ENCODE assay signal across 10 mouse cellular contexts in the genomic region with DNA sequence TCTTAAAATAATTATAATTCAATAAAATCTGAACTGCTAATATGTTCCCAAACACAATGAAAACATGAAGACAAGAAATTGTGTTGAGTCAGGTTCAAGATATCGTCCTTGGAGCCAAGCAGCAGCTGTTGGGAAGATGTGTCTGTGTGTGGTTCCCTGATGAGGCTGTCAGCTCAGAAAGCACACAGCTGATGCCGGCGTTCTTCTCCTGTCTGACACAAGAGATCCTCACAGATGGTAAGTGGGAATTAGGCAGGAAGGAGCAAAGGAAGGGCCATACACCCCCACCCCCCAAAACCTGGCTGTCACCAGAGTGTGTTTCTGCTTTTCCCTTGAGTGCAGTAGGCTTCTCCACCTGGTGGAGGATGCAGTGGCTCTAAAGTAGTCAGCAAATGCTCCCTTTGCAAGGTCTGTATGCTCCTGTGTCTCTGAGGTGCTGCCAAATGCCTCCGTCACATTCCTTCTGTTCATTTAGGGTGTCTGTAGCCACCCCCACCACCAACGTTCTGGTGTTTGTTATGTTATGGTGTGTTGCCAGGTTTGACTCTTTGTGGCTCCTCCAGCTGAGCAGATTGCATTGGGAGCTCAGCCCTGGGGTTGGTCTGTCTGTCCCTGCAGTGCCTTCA.
DNase-seq lines count a peak whose midpoint lies in the region; ATAC-seq and TF ChIP-seq lines count a peak whose summit lies in the region.
"Had no signal": no experiment of that assay in that cellular context is flagged by ENCODE, and none has a peak within 500 bp of the region (broad histone marks: within the 10 kb centered on the region; RNA-seq: fewer than 3 reads in every experiment).

No protein-coding gene starts in this region.

- no peak for TF ChIP-seq EP300 in stomach, postnatal 0 days (optimal IDR thresholded peaks at IDR 0.05)

- H3K4me3 ChIP-seq in forebrain, embryonic 12.5 days (replicated peaks): no peak overlapping the region
- no peak overlapping the region for H3K4me3 ChIP-seq in forebrain, embryonic 10.5 days
- no peak overlapping the region for H3K4me3 ChIP-seq in hindbrain, postnatal 0 days (ENCODE audit: low read length)
- no peak overlapping the region for H3K4me3 ChIP-seq in stomach, postnatal 0 days (ENCODE audit: low read depth, low read length)

- H3K9ac ChIP-seq in forebrain, embryonic 12.5 days: no peak overlapping the region
- H3K9ac ChIP-seq in hindbrain, postnatal 0 days (replicated peaks; ENCODE audit: low read length): no peak overlapping the region
- H3K9ac ChIP-seq in stomach, postnatal 0 days (ENCODE audit: low read length): no peak overlapping the region

- no peak for DNase-seq in forebrain, embryonic 10.5 days (ENCODE audit: extremely low spot score, low spot score)
- DNase-seq in embryo, embryonic 11 days: peak; percentile 28
- peak; percentile 63 for DNase-seq in hindbrain, postnatal 0 days (ENCODE audit: low spot score)
- DNase-seq in left cerebral cortex, postnatal 4 days: peak; percentile 53
- no peak for DNase-seq in heart, postnatal 36 days
- no peak for DNase-seq in stomach, postnatal 0 days (ENCODE audit: low spot score)
- DNase-seq: cerebellum, adult 11 months; lung, postnatal 10 days had no signal

- no peak for ATAC-seq in forebrain, embryonic 12.5 days (ENCODE audit: low FRiP score)
- ATAC-seq in hindbrain, postnatal 0 days: peak; percentile 73
- no peak for ATAC-seq in granulocyte monocyte progenitor cell, adult 5-6 weeks (replicated peaks; ENCODE audit: poor library complexity, severe bottlenecking)
- ATAC-seq in stomach, postnatal 0 days (ENCODE audit: low FRiP score, low TSS enrichment): no peak

- no peaks in the 10 kb centered on the region for H3K36me3 ChIP-seq in forebrain, embryonic 12.5 days (replicated peaks)
- no peaks in the 10 kb centered on the region for H3K36me3 ChIP-seq in forebrain, embryonic 10.5 days (replicated peaks)
- H3K36me3 ChIP-seq in hindbrain, postnatal 0 days (ENCODE audit: insufficient read depth, low read length): no peaks in the 10 kb centered on the region
- no peaks in the 10 kb centered on the region for H3K36me3 ChIP-seq in stomach, postnatal 0 days (ENCODE audit: control insufficient read depth, insufficient read depth, low read length)

- no peak overlapping the region for H3K4me2 ChIP-seq in forebrain, embryonic 12.5 days
- H3K4me2 ChIP-seq in hindbrain, postnatal 0 days (ENCODE audit: low read depth, low read length): no peak overlapping the region
- no peak overlapping the region for H3K4me2 ChIP-seq in stomach, postnatal 0 days (replicated peaks; ENCODE audit: low read depth)

- no peaks in the 10 kb centered on the region for H3K4me1 ChIP-seq in forebrain, embryonic 12.5 days
- peaks cover 9% of the 10 kb centered on the region for H3K4me1 ChIP-seq in forebrain, embryonic 10.5 days
- no peaks in the 10 kb centered on the region for H3K4me1 ChIP-seq in hindbrain, postnatal 0 days (ENCODE audit: insufficient read depth, low read length)
- H3K4me1 ChIP-seq in stomach, postnatal 0 days (replicated peaks; ENCODE audit: control insufficient read depth, insufficient read depth): no peaks in the 10 kb centered on the region

- H3K27me3 ChIP-seq in forebrain, embryonic 12.5 days: no peaks in the 10 kb centered on the region
- H3K27me3 ChIP-seq in forebrain, embryonic 10.5 days (ENCODE audit: poor library complexity, severe bottlenecking): no peaks in the 10 kb centered on the region
- no peaks in the 10 kb centered on the region for H3K27me3 ChIP-seq in hindbrain, postnatal 0 days (ENCODE audit: insufficient read depth, low read length)
- H3K27me3 ChIP-seq in stomach, postnatal 0 days (ENCODE audit: control insufficient read depth, insufficient read depth, low read length): no peaks in the 10 kb centered on the region

- no peaks in the 10 kb centered on the region for H3K9me3 ChIP-seq in forebrain, embryonic 12.5 days
- no peaks in the 10 kb centered on the region for H3K9me3 ChIP-seq in forebrain, embryonic 10.5 days
- no peaks in the 10 kb centered on the region for H3K9me3 ChIP-seq in hindbrain, postnatal 0 days (ENCODE audit: low read length)
- H3K9me3 ChIP-seq in stomach, postnatal 0 days (ENCODE audit: control insufficient read depth, low read length): no peaks in the 10 kb centered on the region

- peak overlapping the region; percentile 37; the same call in 1 of the 2 replicates for H3K27ac ChIP-seq in forebrain, embryonic 12.5 days
- no peak overlapping the region for H3K27ac ChIP-seq in forebrain, embryonic 10.5 days
- H3K27ac ChIP-seq in hindbrain, postnatal 0 days: no peak overlapping the region
- no peak overlapping the region for H3K27ac ChIP-seq in stomach, postnatal 0 days (replicated peaks)

- no peak for TF ChIP-seq CTCF in hindbrain, postnatal 0 days (IDR thresholded peaks at IDR 0.05; ENCODE audit: low read depth)
- TF ChIP-seq CTCF in stomach, postnatal 0 days (IDR thresholded peaks at IDR 0.05; ENCODE audit: low read depth): no peak

- intact Hi-C loops in left cerebral cortex, postnatal 4 days (cut with DNase I): no loop called here
- intact Hi-C loops in heart, postnatal 36 days (cut with DNase I): no loop called here

- 69% methylated on average over 5 of the region's 5 CpGs for WGBS in forebrain, embryonic 12.5 days
- 74% methylated on average over 5 of the region's 5 CpGs for WGBS in forebrain, embryonic 10.5 days
- WGBS in hindbrain, postnatal 0 days: 26% methylated on average over 5 of the region's 5 CpGs
- WGBS in stomach, postnatal 0 days: 29% methylated on average over 5 of the region's 5 CpGs

Comparison
In these comparisons a context has a peak if more than half of its experiments do, and no peak if none do; other contexts are left out.
1. DNase-seq: peak in embryo, embryonic 11 days (single experiment), hindbrain, postnatal 0 days (single experiment) and left cerebral cortex, postnatal 4 days (single experiment); none in forebrain, embryonic 10.5 days (single experiment), heart, postnatal 36 days (0 of 2) and stomach, postnatal 0 days (single experiment).